Mouse (Mus musculus) megakaryocyte-erythroid progenitor cell, adult 5-6 weeks (primary cell): Measurements from ENCODE around the gene Zfp101. TPM values are rescaled to one million over a fixed set of nuclear protein-coding genes. Genes with fewer than 3 reads are reported as not detected.

Source experiments
- ATAC-seq: replicated peaks from 2 replicates; pipeline ENCODE4 v1.8.0; 2016; ENCODE audit warnings: mild to moderate bottlenecking, inconsistent platforms; ENCODE audit not compliant: severe bottlenecking, poor library complexity, low FRiP score, low TSS enrichment
- total RNA-seq, 2 experiments: library from RNA; stranded (forward) in 1 of 2; stranded (reverse) in 1 of 2; fragments of 200-1000, 215-1000 nt in 1 of 2; fragments of >200 nt in 1 of 2; fragmentation: Nextera tagmentation in 1 of 2; gene quantifications; 2 replicates each; pipeline ENCODE4 v1.2.3; 2014 to 2017

Zfp101 gene
- total RNA-seq (2014; fragmentation: Nextera tagmentation) (21.7 and 34.5 TPM in 2 replicates), total RNA-seq (2017) (20.5 and 37.3 TPM in 2 replicates)

GRCm38 (mm10) chr17:33394182-33395034, at the start of gene Zfp101:
TSS of gene Zfp101 (minus strand) at chr17:33394641.
- peak; percentile 100 for ATAC-seq

GRCm38 (mm10) chr17:33441159-33441558, 46.7 kb upstream of the Zfp101 start:
- no peak for ATAC-seq

- no peak for ATAC-seq
These were observed 45.5 kb upstream of the Zfp101 start for GRCm38 (mm10) chr17:33439922-33440321.

GRCm38 (mm10) chr17:33439148-33439547, 44.7 kb upstream of the Zfp101 start:
- peak; percentile 81 for ATAC-seq

GRCm38 (mm10) chr17:33432019-33432946, 37.8 kb upstream of the Zfp101 start, which contains the start of gene Actl9:
TSS of gene Actl9 (plus strand) at chr17:33432896.
- ATAC-seq: peak; percentile 97

- ATAC-seq: no peak
These were observed 2.2 kb downstream of the Zfp101 start for GRCm38 (mm10) chr17:33392271-33392670.

- no peak for ATAC-seq
These were observed 8.7 kb downstream of the Zfp101 start for GRCm38 (mm10) chr17:33385705-33386104.

GRCm38 (mm10) chr17:33372795-33373194, 21.6 kb downstream of the Zfp101 start:
- no peak for ATAC-seq

- ATAC-seq: peak; percentile 100
These were observed 35.7 kb downstream of the Zfp101 start, which contains the start of gene Zfp81 for GRCm38 (mm10) chr17:33358411-33359384. TSS of gene Zfp81 (minus strand) at chr17:33358878.

- peak; percentile 79 for ATAC-seq
These were observed 41.5 kb downstream of the Zfp101 start for GRCm38 (mm10) chr17:33352981-33353380.

Other genes starting within 250 kb of the Zfp101 start
- not detected in 2 replicates for gene Olfr55, start 226.2 kb downstream of the Zfp101 start, total RNA-seq (2014; fragmentation: Nextera tagmentation)
- not detected in 2 replicates for gene Olfr55, start 226.2 kb downstream of the Zfp101 start, total RNA-seq (2017)
- not detected in 2 replicates for gene Olfr239, start 203.3 kb downstream of the Zfp101 start, total RNA-seq (2014; fragmentation: Nextera tagmentation)
- gene Olfr239, start 203.3 kb downstream of the Zfp101 start, total RNA-seq (2017): not detected in 2 replicates
- not detected in 2 replicates for gene Olfr1564, start 173.0 kb downstream of the Zfp101 start, total RNA-seq (2014; fragmentation: Nextera tagmentation)
- gene Olfr1564, start 173.0 kb downstream of the Zfp101 start, total RNA-seq (2017): not detected in 2 replicates
- 9.4 and 13.1 TPM in 2 replicates for gene Zfp955a, start 139.5 kb downstream of the Zfp101 start, total RNA-seq (2014; fragmentation: Nextera tagmentation)
- 10.8 and 18.6 TPM in 2 replicates for gene Zfp955a, start 139.5 kb downstream of the Zfp101 start, total RNA-seq (2017)
- gene Olfr63, start 130.0 kb downstream of the Zfp101 start, total RNA-seq (2014; fragmentation: Nextera tagmentation): 0.12 TPM in 1 of 2 replicates, not detected in the other
- not detected in 2 replicates for gene Olfr63, start 130.0 kb downstream of the Zfp101 start, total RNA-seq (2017)
- 5.7 and 6.9 TPM in 2 replicates for gene Zfp955b, start 105.1 kb downstream of the Zfp101 start, total RNA-seq (2014; fragmentation: Nextera tagmentation)
- 6.9 and 11.9 TPM in 2 replicates for gene Zfp955b, start 105.1 kb downstream of the Zfp101 start, total RNA-seq (2017)
- 14.1 and 15.4 TPM in 2 replicates for gene Zfp81, start 35.8 kb downstream of the Zfp101 start, total RNA-seq (2014; fragmentation: Nextera tagmentation)
- gene Zfp81, start 35.8 kb downstream of the Zfp101 start, total RNA-seq (2017): 13.4 and 24.3 TPM in 2 replicates
- not detected in 2 replicates for gene Actl9, start 38.3 kb upstream of the Zfp101 start, total RNA-seq (2014; fragmentation: Nextera tagmentation)
- gene Actl9, start 38.3 kb upstream of the Zfp101 start, total RNA-seq (2017): not detected in 2 replicates
- gene Adamts10, start 129.6 kb upstream of the Zfp101 start, total RNA-seq (2014; fragmentation: Nextera tagmentation): 13.2 and 22.8 TPM in 2 replicates
- 5.4 and 6.6 TPM in 2 replicates for gene Adamts10, start 129.6 kb upstream of the Zfp101 start, total RNA-seq (2017)
- gene Myo1f, start 161.1 kb upstream of the Zfp101 start, total RNA-seq (2014; fragmentation: Nextera tagmentation): 1.0 and 6.1 TPM in 2 replicates
- 5.6 and 20.0 TPM in 2 replicates for gene Myo1f, start 161.1 kb upstream of the Zfp101 start, total RNA-seq (2017)
- gene Zfp414, start 234.4 kb upstream of the Zfp101 start, total RNA-seq (2014; fragmentation: Nextera tagmentation): 34.3 and 57.7 TPM in 2 replicates
- gene Zfp414, start 234.4 kb upstream of the Zfp101 start, total RNA-seq (2017): 10.7 and 13.5 TPM in 2 replicates
- gene Pram1, start 243.4 kb upstream of the Zfp101 start, total RNA-seq (2014; fragmentation: Nextera tagmentation): 0.72 TPM in 1 of 2 replicates, not detected in the other
- gene Pram1, start 243.4 kb upstream of the Zfp101 start, total RNA-seq (2017): not detected in 2 replicates